Comparison of ENCODE assay signal across 8 mouse cellular contexts in the genomic region with DNA sequence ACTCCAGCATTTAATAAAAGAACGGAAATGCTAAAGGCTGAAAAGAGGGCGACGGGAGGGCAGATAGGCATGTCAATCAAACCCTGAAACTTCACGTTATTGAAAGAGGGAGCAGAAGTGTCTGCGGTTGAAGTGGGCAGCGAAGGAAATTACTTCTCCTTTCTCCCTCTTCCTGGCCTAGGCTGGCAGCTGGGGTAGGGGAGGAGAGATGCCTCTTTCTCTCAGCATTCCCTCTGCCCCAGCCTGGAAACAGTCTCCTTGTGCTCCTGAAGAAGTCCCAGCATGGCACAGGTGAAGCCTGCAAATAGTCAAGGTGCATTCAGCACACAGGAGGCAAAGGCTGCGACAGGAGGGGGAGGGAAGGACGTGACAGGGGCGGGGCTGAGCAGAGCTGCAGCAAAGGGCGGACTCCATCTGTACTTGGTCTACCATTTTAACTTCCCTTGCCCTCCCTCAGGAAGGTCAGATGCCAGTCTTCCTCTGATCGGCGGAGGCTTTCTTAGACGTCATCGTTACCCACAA.
DNase-seq lines count a peak whose midpoint lies in the region; ATAC-seq and TF ChIP-seq lines count a peak whose summit lies in the region.

No protein-coding gene starts in this region.

- peak overlapping the region; percentile 14; the same call in 1 of the 2 replicates for H3K9ac ChIP-seq in hindbrain, embryonic 16.5 days (ENCODE audit: low read depth, low read length)
- H3K9ac ChIP-seq in midbrain, postnatal 0 days (replicated peaks; ENCODE audit: low read length, poor library complexity, severe bottlenecking) = no peak overlapping the region

- peak; percentile 65 for ATAC-seq in activated CD4-positive, CD25-positive, alpha-beta regulatory T cell, adult 4 months
- no peak for ATAC-seq in hindbrain, embryonic 16.5 days
- ATAC-seq in midbrain, postnatal 0 days (ENCODE audit: low FRiP score) = 0 out of 2 replicates have a peak, but pooled peaks have one; percentile 20

- H3K27ac ChIP-seq in hindbrain, embryonic 16.5 days (ENCODE audit: low read depth, low read length) = no peak overlapping the region
- no peak overlapping the region for H3K27ac ChIP-seq in midbrain, postnatal 0 days (ENCODE audit: low read depth, low read length)

- H3K4me3 ChIP-seq in hindbrain, embryonic 16.5 days (ENCODE audit: low read length) = no peak overlapping the region
- no peak overlapping the region for H3K4me3 ChIP-seq in midbrain, postnatal 0 days (ENCODE audit: low read depth, low read length)

- WGBS in hindbrain, embryonic 16.5 days = 38% methylated on average over 14 of the region's 14 CpGs
- WGBS in midbrain, postnatal 0 days = 55% methylated on average over 14 of the region's 14 CpGs

- H3K27me3 ChIP-seq in hindbrain, embryonic 16.5 days (replicated peaks; ENCODE audit: control insufficient read depth, insufficient read depth, low read length) = no peaks in the 10 kb centered on the region
- H3K27me3 ChIP-seq in midbrain, postnatal 0 days (ENCODE audit: insufficient read depth, low read length) = no peaks in the 10 kb centered on the region

- peak; percentile 57 for DNase-seq in CD4-positive, CD25-positive, alpha-beta regulatory T cell, adult 2 months (ENCODE audit: low read depth, low spot score)
- no peak for DNase-seq in midbrain, postnatal 0 days (ENCODE audit: low spot score)
- no peak for DNase-seq in urinary bladder, adult 18-20 months (ENCODE audit: low spot score in 2 of 2)
- no peak for DNase-seq in ovary, postnatal 36 days (ENCODE audit: low spot score)
- no peak for DNase-seq in gastrocnemius, postnatal 25 days
- DNase-seq in cerebellum, adult 9-11 months = no peak

- H3K36me3 ChIP-seq in hindbrain, embryonic 16.5 days (ENCODE audit: control insufficient read depth, insufficient read depth, low read length) = no peaks in the 10 kb centered on the region
- H3K36me3 ChIP-seq in midbrain, postnatal 0 days (ENCODE audit: insufficient read depth, low read length) = no peaks in the 10 kb centered on the region

- TF ChIP-seq CTCF in midbrain, postnatal 0 days (IDR thresholded peaks at IDR 0.05) = no peak

- no peaks in the 10 kb centered on the region for H3K9me3 ChIP-seq in hindbrain, embryonic 16.5 days (ENCODE audit: control insufficient read depth, low read length)
- H3K9me3 ChIP-seq in midbrain, postnatal 0 days (ENCODE audit: low read length) = no peaks in the 10 kb centered on the region

- 0 out of 2 replicates have a peak overlapping the region, but pooled peaks have one; percentile 2 for H3K4me2 ChIP-seq in hindbrain, embryonic 16.5 days (ENCODE audit: low read length)
- no peak overlapping the region for H3K4me2 ChIP-seq in midbrain, postnatal 0 days (ENCODE audit: low read depth, low read length, poor library complexity, severe bottlenecking)

- peaks cover 18% of the 10 kb centered on the region for H3K4me1 ChIP-seq in hindbrain, embryonic 16.5 days (ENCODE audit: control insufficient read depth, insufficient read depth, low read depth, low read length)
- peaks cover 8% of the 10 kb centered on the region for H3K4me1 ChIP-seq in midbrain, postnatal 0 days (ENCODE audit: insufficient read depth, low read length)
